Mouse (Mus musculus) c-Kit-negative CD71-positive TER-119-positive erythroid progenitor cells, embryonic 14.5 days (primary cell): ENCODE data around the gene Mylk.
"Not testable (repeated sequence)": the region's sequence is repeated elsewhere in the genome, so short reads cannot be mapped to it uniquely, and the experiment has no call there.

Experiments used
- DNase-seq: peaks from one replicate; pipeline ENCODE4 v3.0.0-alpha.2; 2013; ENCODE audit warnings: low read depth, low spot score

Mylk gene

DNA sequence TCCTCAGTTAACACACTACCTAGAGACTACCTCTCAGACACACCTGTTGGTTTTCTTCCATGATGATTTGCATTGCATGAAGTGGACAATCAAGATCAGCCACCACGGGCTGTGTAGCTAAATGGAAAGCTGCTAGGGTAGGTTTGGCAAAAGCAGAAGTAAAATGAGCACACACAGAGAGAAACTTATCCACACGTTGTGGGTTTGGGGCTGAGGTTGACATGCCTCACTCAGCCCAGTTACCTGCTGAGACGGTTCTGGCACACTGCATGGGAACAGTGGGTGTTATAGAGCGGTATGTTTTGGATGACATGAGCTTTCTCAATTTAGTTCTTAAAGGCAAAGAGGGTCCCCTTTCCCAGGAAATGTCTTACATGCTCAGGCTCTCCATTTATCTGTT, 25.1 kb downstream of the Mylk start:
- no peak for DNase-seq

DNA sequence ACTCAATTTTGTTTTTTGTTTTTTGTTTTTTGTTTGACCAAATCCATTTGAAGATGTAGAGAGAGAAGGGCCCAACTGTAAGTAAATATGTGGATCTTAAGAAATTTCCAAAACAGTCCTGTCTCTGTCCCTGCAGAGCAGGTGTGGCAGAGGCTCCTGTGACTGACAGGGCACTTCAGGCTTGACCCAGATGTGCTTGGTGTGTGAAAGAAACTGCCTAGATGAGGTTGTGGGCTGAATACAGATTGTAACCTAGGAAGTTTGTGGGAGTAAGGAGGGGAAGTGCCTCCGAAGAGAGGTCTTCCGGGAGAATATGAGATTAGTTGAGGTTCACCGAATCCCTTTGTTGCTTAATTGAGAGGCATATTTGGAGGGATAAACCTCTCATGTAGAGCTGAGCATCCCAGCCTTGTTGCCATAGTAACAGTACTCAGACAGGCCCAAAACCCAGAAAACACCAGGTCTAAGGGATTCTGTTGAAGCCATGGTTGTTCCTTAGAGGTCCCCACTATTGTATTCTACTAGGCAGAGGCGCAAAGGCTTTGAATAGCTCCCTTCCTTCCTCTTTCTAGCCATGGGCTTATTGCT, 27.5 kb downstream of the Mylk start:
- no peak for DNase-seq

DNA sequence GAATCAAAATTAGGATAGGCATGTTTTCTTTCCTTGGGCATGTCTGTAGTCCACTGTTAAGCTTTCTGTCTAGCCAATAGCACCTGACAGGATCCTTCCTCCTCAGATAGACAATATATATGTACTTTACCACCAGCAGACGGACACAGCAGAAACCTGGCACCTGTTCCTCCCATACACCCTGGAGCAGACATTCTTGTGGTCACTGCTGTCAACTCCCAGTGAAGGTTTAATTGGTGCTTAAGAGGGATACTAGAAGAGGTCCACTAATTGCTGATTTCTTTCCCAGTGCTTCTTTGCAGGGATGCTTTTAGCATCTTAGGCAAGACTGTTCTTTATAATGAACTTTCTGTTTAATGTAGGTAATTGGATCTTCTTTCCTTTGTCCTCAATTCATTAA, 37.4 kb downstream of the Mylk start:
- no peak for DNase-seq

DNA sequence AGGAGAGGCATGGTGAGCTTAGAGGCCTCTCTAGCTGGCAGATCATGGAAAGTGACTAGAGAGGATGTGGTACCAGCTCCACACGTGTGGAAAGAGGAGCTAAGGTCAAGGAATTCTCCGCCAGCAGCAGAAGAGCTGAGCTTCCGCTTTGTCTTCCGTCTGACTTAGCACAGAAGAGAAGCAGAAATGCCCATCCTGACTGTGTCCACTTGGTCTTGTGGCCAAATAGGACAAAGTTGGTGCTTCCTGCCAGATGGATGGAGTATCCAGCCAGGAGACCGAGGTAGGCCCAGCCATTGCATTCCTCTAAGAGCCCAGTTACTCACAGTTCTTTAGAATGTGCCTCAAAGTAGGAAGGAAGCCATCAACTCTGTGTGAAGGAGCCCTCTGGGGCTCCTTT, 38.5 kb downstream of the Mylk start:
- DNase-seq = no peak

DNA sequence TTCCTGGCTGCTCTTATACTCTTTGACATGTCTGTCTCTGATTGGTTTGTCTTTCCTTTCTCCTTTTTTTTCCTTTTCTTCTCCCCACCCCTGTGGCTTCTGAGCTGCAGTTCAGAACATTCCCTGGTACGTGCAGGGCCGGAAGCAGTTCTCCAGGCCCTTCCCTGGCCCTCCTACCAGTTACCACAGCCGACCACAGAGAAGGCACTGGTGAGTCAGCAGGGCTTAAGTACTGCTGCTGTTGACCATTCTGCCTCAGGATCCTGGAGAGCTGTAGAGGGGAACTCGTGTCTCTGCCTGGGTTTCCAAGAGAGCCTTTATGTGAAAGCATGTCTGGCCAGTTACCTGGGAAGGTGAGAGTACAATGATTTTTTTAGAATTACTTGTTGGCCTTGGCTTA, 39.7 kb downstream of the Mylk start:
- no peak for DNase-seq

DNA sequence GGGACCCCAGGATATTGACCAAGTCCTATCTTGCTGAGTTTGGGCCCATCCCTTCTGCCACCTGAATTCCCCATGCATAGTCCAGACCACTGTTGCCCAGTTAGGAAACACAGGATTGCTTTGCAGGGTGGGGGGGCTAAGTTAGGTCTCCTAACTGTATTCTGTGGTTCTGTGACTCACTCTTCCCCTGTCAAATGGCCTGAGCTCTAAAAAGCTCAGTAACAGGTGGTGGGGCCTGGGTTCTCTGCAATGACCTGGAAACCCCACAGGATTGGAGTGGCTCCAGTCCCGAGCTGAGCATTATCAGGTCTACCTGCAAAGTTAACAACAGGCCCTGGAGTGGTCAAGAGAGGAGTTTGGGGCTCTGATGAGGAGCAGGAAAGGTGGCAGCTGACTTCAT, 47.5 kb downstream of the Mylk start:
- DNase-seq = no peak

DNA sequence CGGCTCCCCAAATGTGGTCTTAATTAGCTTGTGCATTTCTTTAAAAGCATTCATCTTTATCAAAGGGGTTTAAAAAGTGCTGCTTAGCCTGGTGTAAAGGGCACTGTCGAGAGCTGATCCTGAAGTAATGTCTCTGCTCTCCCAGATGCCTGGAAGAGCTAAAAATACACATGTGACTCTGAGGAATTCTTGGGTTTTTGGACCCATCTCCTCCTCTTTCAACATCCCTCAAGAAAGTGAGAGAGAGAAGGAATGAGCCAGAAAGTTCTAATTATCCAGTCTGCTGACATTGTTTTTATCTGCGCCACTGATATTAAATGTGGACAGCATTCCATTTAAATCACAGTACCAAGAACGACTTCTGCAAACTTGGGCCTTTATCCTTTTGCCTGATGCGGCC, 48.0 kb downstream of the Mylk start:
- no peak for DNase-seq

DNA sequence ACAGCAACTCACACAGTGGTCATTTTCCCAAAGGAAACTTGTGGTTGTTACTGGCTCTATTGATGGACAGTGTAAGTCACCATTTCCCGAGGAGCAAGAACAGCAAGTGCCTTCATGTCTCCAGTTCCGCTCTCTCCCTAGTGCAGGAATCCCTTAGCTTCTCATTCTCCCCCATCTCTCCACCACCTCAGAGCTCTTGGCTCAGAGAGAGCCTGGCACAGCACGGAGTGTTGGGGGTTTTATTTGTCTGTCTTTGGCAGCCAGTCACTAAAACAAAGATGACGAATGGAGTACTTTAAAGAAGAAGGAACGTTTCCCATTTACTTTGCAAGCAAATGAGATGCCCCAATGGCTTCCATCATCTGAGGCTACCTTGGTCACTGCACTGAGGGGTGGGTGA, 56.2 kb downstream of the Mylk start:
- no peak for DNase-seq

DNA sequence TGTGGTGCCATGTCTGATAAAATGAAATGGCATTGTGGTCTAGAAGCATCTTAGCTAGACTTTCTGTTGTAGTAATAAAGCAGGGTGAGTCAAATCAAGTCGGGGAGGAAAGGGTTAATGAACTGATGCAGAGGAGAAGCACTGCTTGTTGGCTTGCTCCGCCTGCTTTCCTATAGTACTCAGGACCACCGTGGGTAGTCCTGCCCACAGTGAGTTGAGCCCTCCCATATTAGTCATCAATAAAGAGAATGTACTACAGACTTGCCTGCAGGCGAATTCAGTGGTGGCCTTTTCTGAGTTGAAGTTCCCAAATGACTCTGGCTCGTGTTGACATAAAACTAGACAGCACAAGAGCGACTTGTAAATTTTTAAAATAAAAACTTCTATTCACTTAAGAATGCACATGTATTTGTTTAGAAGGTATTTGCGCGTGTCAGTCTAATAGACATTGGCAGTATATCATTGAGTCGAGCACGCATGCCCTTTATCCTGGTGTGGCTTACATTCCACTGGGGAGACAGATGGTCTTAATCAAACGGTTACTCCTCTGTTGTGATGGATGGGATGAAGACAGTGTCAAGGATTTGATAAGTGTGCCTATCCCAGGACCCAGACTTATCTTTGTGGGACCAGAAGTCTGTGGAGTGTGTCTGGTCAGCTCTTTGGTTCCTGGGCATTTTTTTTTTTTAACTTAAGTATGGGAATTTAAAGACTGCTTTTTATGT, 59.4 kb downstream of the Mylk start:
- no peak for DNase-seq

DNA sequence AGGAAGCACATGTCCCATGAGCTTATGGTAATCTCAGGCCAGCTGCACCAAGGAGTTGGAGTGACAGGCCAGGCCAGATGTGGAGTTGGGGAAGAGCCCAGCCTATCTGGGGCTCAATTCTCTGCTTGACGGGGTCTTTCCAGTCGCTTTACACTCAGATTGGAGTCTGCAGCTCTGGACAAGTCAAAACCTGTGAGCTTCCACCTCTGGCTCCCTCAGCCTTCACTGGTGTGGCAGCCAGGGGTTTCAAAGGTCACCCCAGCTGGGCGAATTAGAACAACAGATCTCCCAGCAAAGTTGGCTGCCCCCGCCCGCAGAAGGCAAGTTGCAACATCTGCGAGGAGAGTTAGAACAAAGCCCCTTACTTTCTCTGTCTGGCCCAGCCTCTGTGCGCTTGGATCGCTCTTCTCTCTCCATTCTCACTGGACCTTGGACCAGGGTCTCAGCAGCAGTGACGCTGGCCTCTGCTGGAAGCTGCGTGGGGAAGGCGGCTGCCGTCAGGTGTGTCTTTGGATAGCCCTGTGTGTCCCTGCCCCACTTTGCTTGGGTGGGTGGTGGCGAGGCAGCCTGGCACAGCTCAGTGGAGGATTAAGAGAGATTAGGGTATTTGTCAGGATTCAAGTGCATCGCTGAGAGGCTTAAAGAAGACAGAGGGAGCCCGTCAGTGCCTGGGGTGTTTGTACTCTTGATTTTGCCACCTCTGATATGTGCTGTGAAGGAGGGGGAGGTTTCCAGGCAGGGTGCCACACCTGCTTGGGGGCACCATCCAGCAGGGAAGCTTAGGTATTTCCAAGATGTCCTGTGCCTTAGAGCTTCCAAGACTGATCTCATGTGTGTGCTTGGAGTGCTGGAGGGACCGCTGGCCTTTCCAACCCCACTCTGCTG, 62.1 kb downstream of the Mylk start:
- DNase-seq = no peak

DNA sequence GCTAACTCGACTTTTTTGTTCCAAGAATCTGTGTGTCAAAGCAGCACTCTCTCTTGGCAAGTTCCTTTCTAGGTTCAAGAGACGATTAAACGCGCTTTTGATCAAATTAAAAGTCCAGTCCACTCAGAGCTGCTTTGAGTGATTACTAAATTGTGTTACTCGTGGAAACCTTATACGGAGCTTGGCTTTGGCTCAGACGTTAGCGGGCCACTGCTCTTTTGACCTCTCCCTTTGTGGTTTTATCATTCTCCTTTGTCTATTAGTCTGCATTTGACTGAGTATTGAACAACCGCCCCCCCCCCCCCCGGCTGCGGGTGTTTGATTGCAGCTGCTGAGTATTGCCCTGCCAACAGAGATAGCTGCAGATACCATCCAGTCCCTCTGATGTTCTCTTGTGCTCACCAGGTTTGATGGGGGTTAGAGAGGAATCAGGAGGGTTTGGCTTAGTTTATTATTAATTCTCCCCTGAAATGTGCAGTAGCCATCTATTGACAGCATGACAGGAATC, 62.8 kb downstream of the Mylk start:
- no peak for DNase-seq

DNA sequence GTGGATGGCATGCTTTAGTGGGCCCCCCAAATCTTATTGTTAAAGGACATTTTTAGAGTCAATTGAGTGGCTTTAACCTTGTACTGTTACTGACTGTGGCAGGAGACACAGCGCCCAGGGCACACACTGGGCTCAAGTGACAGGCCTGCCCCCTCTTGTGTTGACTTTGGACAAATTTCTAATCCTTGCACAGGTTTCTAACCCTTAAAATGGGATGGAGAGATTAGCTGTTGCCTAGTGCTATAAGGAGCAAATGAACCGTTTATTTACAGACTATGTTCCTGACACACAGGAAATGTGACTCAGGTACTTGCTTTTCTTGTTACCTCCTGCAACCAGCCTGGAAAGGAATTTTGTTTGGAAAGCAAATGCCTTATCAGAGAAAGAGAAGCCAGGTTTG, 67.2 kb downstream of the Mylk start:
- DNase-seq = no peak

DNA sequence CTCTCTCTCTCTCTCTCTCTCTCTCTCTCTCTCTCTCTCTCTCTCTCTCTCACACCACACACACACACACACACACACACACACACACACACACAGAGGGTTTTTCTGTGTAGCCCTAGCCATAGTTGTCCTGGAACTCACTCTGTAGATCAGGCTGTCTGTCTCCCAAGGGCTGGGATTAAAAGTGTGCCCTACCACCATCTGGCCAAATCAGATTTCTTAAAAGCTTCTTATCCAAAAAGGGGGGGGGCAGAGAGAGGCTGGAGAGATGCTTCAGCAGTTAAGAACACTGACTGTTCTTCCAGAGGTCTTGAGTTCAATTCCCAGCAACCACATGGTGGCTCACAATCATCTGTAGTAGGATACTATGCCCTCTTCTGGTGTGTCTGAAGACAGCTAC, 68.2 kb downstream of the Mylk start:
- DNase-seq = not testable (repeated sequence)

DNA sequence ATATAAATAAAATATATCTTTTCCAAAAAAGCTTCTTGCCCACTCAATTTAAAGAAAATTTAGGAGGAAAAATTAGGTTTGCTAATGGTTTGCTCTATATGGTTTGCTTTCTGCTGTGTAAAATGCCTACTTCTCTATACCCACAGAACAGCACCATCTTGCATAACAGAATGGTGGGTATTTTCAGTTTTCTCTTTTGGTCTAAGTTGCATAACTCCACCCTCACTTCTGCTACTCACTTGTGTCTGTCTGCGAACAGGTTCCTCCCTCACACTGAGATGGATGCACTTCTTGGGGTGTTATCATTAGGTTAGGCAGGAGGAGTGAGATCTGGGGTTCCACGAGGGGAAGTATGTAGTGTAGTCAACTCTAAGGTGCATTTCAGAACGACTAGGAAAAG, 68.6 kb downstream of the Mylk start:
- no peak for DNase-seq

DNA sequence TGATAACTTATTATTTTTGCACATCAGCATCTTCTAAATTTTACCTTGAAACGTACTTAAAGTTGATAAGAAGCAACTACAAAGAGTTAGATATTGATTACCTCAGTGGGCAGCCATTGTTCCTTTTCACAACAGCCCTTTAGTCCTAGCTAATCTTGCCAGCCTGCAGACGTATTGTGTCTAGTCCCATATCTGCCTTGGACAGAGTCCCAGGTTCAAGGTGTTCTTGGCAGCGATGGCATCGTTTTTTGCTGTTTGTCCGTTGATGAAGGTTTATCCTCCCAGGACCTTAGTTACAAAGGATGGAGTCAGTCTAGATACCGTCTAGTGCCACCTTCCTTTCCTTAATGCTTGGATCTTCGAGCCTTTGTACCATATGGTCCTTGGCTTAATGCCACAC, 69.6 kb downstream of the Mylk start:
- no peak for DNase-seq

DNA sequence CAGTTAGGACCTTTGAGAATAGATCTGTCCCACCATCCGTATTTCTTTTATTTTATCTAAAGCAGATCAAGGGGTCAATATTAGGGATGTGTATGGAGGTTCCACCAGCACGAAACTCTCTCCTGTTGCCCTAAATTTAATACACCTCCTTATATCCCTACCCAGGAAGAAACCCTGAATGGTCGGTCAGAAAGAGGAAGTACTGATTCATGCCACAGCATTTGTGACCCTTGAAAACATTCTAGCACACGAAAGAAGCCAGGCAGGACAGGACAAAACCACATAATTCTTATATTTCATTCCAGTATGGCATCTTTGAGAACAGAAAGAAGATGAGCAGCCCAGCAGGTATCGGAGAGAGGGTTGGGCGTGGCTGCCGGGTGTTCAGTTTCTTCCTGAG, 71.5 kb downstream of the Mylk start:
- no peak for DNase-seq

DNA sequence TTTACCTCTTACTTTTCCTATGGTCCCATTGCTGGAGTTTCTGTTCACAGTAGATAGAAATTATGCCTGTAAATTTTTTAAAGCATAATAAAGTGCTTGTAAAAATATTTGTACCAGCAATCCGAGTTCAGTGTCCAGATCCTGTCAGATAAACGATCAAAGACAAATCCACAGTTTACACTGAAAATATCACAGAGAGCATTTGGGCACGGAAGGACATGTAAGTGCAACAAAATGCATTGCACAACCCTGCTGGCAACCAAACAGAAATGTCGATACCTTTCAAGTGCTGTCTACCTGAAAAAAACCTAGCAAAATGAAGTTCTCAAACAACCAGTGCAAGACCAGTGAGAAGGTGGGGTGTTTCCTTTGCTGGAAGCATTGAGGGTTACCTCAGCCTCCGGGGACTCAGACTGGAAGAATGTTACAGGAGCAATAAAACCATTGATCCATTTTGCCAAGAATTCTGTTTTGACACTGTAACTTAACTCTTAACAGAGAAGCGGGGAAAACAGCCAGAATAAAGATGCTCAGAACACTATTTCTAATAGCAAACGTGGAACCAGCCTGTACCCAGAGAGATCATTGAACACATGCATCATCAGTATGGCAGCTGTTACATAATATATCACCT, 80.2 kb downstream of the Mylk start:
- no peak for DNase-seq

DNA sequence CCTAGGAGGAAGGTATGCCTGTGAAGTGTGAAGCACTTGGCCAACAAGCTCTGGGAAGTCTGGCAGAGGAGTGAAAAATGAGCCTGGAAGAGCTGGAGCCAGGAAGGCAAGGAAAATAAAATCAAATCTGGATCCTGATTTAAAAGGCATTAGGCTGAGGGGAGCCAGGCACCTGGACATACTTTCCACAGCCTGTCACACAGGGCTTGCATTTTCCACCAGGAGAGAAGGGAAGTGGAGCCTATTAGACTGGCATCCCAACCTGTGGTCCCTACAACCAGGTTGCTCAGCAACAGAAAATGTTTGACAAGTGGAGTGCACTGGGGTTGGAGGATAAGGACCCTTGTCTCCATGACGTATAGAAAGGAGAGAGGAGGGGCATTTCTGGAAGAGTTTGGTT, 89.5 kb downstream of the Mylk start:
- DNase-seq = no peak

DNA sequence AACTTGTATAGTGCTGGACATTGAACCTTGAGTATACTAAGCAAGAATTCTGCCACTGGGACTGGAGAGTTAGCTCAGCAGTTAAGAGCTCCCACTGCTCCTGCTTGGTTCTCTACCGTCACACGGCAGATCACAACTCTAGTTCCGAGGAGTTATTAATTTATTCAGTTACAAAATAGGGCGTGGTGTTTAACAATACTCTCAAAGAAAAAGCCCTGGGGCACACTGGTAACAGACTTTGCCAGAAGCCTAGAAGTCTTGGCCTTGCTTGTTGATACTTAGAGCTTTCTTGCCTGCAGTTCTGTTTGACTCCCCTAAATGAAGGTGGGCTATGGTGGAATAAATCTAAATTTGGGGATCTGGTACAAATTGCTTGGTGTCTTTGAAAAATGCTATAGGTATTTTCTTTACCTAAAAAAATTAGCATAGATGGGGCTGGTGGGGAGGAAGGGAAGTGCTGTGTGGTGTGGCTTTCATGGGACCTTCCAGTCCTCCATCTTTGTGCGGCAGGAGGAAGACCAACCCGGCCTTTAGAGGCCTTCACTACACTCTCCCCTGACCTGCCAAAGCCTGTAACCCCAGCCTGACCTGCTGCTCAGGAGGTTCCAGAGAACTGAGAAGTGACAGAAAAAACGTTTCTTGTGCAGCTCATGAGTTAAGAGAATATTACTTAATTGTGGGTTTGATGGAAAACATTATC, 94.1 kb downstream of the Mylk start:
- no peak for DNase-seq

DNA sequence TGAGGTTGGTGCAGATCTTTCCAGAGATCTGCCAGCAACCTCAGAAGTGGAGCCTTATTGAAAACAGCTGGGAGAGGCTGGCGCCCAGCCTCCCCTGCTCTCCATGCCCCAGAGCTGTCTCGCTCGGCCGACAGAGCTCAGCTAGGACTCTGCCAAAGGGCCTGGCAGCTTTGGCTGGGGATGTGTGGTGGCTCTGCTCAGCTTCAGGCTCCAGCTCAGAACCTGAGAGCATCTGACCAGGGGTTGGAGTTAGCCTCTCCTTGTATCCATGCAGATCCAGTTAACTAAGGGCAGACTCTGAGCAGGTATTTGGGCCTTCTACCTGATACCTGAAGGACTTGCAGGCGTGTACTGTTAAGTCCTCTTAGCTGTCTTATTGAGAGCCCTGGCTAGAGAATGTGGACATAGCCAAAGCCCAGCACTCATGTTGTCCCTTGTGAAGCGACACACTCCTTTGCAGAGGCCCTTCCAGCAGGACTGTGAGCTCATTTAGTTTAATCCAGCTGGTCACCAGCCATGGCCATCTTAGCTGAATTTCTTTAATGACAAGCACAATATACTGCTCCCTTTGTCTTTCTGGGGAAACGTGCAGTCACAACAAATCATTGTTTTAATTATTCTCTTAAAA, 94.8 kb downstream of the Mylk start:
- no peak for DNase-seq

DNA sequence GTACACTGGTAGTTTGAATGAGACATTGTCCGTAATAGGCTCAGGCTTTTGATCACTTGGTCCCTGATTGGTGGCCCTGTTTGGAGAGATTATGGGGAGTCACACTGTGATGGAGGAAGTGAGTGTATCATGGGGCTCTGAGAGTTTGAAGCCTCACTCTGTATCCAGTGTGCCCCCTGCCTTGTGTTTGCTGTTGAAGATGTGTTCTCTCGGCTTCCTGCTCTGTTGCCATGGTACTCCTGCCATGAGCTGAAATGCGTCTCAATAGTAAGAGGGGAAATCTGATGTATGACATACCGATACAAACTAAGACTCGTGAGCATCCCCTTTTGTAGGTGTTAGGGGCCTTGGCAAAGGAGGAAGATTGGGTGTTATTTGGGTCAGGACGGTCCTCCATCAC, 99.8 kb downstream of the Mylk start:
- no peak for DNase-seq
